Mouse (Mus musculus) forebrain, embryonic 15.5 days (tissue): ENCODE data around the gene Myadm. TPM values are rescaled to one million over a fixed set of nuclear protein-coding genes. Genes with fewer than 3 reads are reported as not detected.

ENCODE experiments used
- ATAC-seq: fragments of 200-750 bp; cut with Nextera tagmentation; replicated peaks from 2 replicates; pipeline ENCODE4 v1.8.0; 2017; ENCODE audit warnings: mild to moderate bottlenecking, moderate TSS enrichment, moderate library complexity
- H3K27ac ChIP-seq: fragments of 300-500 bp; sonication (generic); replicated peaks from 2 replicates; pipeline ENCODE4 v1.5.1; 2015; ENCODE audit warnings: mild to moderate bottlenecking, inconsistent platforms
- H3K27me3 ChIP-seq: fragments of 300-500 bp; sonication (generic); 2 replicates; pipeline ENCODE4 v1.6.1; 2015; ENCODE audit warnings: inconsistent platforms
- H3K36me3 ChIP-seq: fragments of 300-500 bp; sonication (generic); 2 replicates; pipeline ENCODE4 v1.6.1; 2015; ENCODE audit warnings: mild to moderate bottlenecking, inconsistent platforms
- H3K4me1 ChIP-seq: fragments of 300-500 bp; sonication (generic); 2 replicates; pipeline ENCODE4 v1.6.1; 2015; ENCODE audit warnings: inconsistent platforms
- H3K4me2 ChIP-seq: fragments of 300-500 bp; sonication (generic); replicated peaks from 2 replicates; pipeline ENCODE4 v1.6.1; 2015; ENCODE audit warnings: mild to moderate bottlenecking, inconsistent platforms
- H3K4me3 ChIP-seq: fragments of 300-500 bp; sonication (generic); 2 replicates; pipeline ENCODE4 v1.5.1; 2015; ENCODE audit warnings: mild to moderate bottlenecking, inconsistent platforms
- H3K9ac ChIP-seq: fragments of 300-500 bp; sonication (generic); replicated peaks from 2 replicates; pipeline ENCODE4 v1.6.1; 2015; ENCODE audit warnings: mild to moderate bottlenecking, inconsistent platforms
- H3K9me3 ChIP-seq: fragments of 300-500 bp; sonication (generic); 2 replicates; pipeline ENCODE4 v1.6.1; 2016; ENCODE audit warnings: inconsistent platforms
- whole genome bisulfite sequencing: fragments of 180-500 bp; shearing (Covaris S2); methylation state at CpG from one replicate; pipeline ENCODE4 v1.1.7; 2015; ENCODE audit warnings: mixed read lengths; 5-methylcytosine and 5-hydroxymethylcytosine counted together
- polyA plus RNA-seq: library from polyadenylated mRNA; unstranded; fragments of >200 nt; fragmentation: Nextera tagmentation; extraction: Ambion mirVana; gene quantifications from 2 replicates; pipeline ENCODE4 v1.2.1, GENCODE M21; 2015

Gene Myadm
- polyA plus RNA-seq, 1 experiment from 2014 or later: 19.6 TPM

DNA sequence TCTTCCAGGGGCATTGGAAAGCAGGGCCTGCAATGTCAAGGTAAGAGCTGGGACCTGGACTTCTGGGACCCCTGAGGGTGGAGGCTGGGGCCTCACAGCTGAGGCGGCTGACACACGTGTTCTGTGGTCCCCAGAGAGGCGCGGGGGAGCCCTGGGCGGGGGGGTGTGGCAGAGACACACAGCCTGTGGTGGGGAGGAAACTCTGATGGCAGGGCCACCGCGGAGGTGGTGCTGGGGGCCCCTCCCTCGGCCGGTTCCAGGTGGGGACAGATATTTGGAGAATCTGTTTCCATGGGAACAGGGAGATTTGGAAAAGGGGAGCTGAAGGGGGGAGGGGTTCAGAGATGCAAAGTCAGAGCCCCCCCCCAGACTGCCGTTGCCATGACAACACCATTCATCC, 15.4 kb downstream of the Myadm start:
- Histone ChIP-seq H3K4me3 (peak overlapping the region; percentile 47), H3K27ac (no peak overlapping the region), H3K27me3 (peaks cover 3% of the 10 kb centered on the region; the same call in 1 of the 2 replicates), H3K36me3 (no peaks in the 10 kb centered on the region), H3K9ac (peak overlapping the region; percentile 40; the same call in 1 of the 2 replicates), H3K4me1 (peaks cover 44% of the 10 kb centered on the region), H3K9me3 (no peaks in the 10 kb centered on the region), H3K4me2 (peak overlapping the region; percentile 88)
- ATAC-seq: peak; percentile 17
- 5% methylated on average over 10 of the region's 10 CpGs for WGBS

- peaks cover 34% of the 10 kb centered on the region for H3K4me1 ChIP-seq
- H3K4me3 ChIP-seq: no peak overlapping the region
- H3K4me2 ChIP-seq: no peak overlapping the region
- peaks cover 3% of the 10 kb centered on the region; the same call in 1 of the 2 replicates for H3K27me3 ChIP-seq
- no peaks in the 10 kb centered on the region for H3K36me3 ChIP-seq
- 76% methylated on average over 3 of the region's 3 CpGs for WGBS
- ATAC-seq: no peak
- H3K9me3 ChIP-seq: no peaks in the 10 kb centered on the region
- H3K27ac ChIP-seq: no peak overlapping the region
- H3K9ac ChIP-seq: no peak overlapping the region
These were observed 17.5 kb downstream of the Myadm start for GRCm38 (mm10) chr7:3306400-3306799.

DNA sequence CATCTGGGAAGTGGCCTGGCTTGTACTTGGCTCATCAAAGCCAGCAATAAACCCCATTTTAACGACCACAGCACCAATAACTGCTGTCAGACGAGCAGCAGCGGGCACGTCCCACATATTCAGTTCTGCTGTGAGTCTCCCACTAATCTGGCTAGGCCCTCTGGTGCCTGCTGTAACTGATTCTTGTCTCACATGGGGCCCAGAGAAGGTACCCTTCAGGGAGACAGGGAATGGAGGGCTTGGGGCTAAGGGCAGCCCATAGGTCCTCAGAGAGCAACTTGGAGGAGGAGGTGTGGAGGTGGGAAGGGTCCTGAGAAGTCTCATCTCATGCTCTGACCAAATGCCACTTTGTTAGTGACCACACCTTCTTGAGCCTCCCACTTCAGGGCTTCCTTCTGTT, 19.8 kb downstream of the Myadm start:
- Histone ChIP-seq H3K36me3 (no peaks in the 10 kb centered on the region), H3K27me3 (0 out of 2 replicates have a peak, but pooled peaks cover 3% of the 10 kb centered on the region), H3K4me3 (no peak overlapping the region), H3K4me2 (no peak overlapping the region), H3K9ac (no peak overlapping the region), H3K4me1 (peaks cover 13% of the 10 kb centered on the region), H3K27ac (no peak overlapping the region), H3K9me3 (no peaks in the 10 kb centered on the region)
- 56% methylated on average over 4 of the region's 4 CpGs for WGBS
- no peak for ATAC-seq

- Histone ChIP-seq H3K27me3 (no peaks in the 10 kb centered on the region), H3K9ac (no peak overlapping the region), H3K4me1 (no peaks in the 10 kb centered on the region), H3K27ac (no peak overlapping the region), H3K4me3 (no peak overlapping the region), H3K9me3 (no peaks in the 10 kb centered on the region), H3K4me2 (no peak overlapping the region), H3K36me3 (no peaks in the 10 kb centered on the region)
- WGBS: 96% methylated on average over 7 of the region's 7 CpGs
- no peak for ATAC-seq
These were observed 21.4 kb downstream of the Myadm start for GRCm38 (mm10) chr7:3310233-3310632.

- Histone ChIP-seq H3K9me3 (no peaks in the 10 kb centered on the region), H3K4me3 (no peak overlapping the region), H3K36me3 (no peaks in the 10 kb centered on the region), H3K4me1 (no peaks in the 10 kb centered on the region), H3K27ac (no peak overlapping the region), H3K4me2 (no peak overlapping the region), H3K27me3 (no peaks in the 10 kb centered on the region), H3K9ac (no peak overlapping the region)
- peak; percentile 62; the same call in 1 of the 2 replicates for ATAC-seq
- 95% methylated on average over 8 of the region's 8 CpGs for WGBS
These were observed 24.7 kb downstream of the Myadm start for GRCm38 (mm10) chr7:3313571-3313970.

GRCm38 (mm10) chr7:3314121-3314520, 25.2 kb downstream of the Myadm start:
- Histone ChIP-seq H3K4me3 (no peak overlapping the region), H3K9ac (no peak overlapping the region), H3K27ac (no peak overlapping the region), H3K4me2 (no peak overlapping the region), H3K9me3 (no peaks in the 10 kb centered on the region), H3K36me3 (no peaks in the 10 kb centered on the region), H3K4me1 (no peaks in the 10 kb centered on the region), H3K27me3 (no peaks in the 10 kb centered on the region)
- peak; percentile 90 for ATAC-seq
- 61% methylated on average over 5 of the region's 5 CpGs for WGBS

DNA sequence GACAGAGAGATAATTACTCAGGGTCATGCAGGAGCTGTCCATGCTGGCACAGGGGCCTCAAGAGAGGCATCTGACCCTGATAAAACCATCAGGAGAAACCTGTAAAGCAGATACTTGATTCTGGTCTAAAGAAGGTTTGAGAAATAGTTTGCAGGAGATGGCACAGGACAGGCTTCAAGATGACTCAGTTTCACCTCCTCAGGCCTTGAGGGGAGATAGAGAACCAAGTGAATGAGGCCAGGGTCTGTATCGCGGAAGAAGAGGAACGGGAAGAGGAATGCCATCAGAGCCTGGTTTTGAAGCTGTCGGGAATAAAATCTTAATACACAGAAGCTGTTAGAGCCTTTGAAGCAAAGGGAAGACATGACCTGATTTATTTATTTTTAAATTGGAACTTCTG, 28.8 kb downstream of the Myadm start:
- 41% methylated on average over 4 of the region's 4 CpGs for WGBS
- H3K27ac ChIP-seq: no peak overlapping the region

GRCm38 (mm10) chr7:3320856-3321255, 32.0 kb downstream of the Myadm start:
- no peak for ATAC-seq
- Histone ChIP-seq H3K4me3 (no peak overlapping the region), H3K4me1 (no peaks in the 10 kb centered on the region), H3K36me3 (peaks cover 2% of the 10 kb centered on the region; the same call in 1 of the 2 replicates), H3K9me3 (no peaks in the 10 kb centered on the region), H3K27ac (no peak overlapping the region), H3K9ac (no peak overlapping the region), H3K4me2 (no peak overlapping the region), H3K27me3 (no peaks in the 10 kb centered on the region)
- WGBS: 67% methylated on average over 3 of the region's 3 CpGs

More for the DNA sequence above, 28.8 kb downstream of the Myadm start:
- Histone ChIP-seq H3K9ac (no peak overlapping the region), H3K4me3 (no peak overlapping the region), H3K27me3 (no peaks in the 10 kb centered on the region), H3K4me1 (no peaks in the 10 kb centered on the region), H3K9me3 (no peaks in the 10 kb centered on the region), H3K36me3 (no peaks in the 10 kb centered on the region), H3K4me2 (no peak overlapping the region)
- no peak for ATAC-seq

DNA sequence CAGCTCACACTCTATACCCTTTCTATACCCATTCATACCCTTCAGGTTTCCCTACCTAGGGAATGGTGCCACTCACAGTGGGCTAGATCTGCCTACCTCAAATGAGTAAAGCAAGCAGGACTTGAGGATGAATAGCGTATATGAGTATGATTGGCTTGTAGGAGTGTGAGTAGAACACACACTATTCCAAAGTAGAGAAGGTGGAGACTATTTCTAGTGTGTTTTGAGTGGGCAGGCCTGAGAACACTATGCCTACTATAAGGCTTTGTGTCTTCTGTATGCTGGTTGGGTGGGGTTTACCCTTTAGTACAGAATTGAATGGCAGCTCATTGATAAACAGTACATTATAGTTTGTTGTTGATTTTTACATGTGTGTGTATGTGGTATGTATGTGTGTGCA, 34.9 kb downstream of the Myadm start:
- peaks cover 2% of the 10 kb centered on the region; the same call in 1 of the 2 replicates for H3K36me3 ChIP-seq
- ATAC-seq: no peak
- no peaks in the 10 kb centered on the region for H3K9me3 ChIP-seq
- no peaks in the 10 kb centered on the region for H3K4me1 ChIP-seq
- no peak overlapping the region for H3K4me2 ChIP-seq
- H3K4me3 ChIP-seq: no peak overlapping the region
- H3K27ac ChIP-seq: no peak overlapping the region
- WGBS: 96% methylated on average over 1 of the region's 1 CpGs
- H3K27me3 ChIP-seq: no peaks in the 10 kb centered on the region
- no peak overlapping the region for H3K9ac ChIP-seq

GRCm38 (mm10) chr7:3327961-3328360, 39.1 kb downstream of the Myadm start:
- ATAC-seq: no peak
- no peak overlapping the region for H3K9ac ChIP-seq
- H3K36me3 ChIP-seq: peaks cover 2% of the 10 kb centered on the region; the same call in 1 of the 2 replicates
- H3K4me3 ChIP-seq: no peak overlapping the region
- WGBS: 79% methylated on average over 4 of the region's 4 CpGs
- no peak overlapping the region for H3K4me2 ChIP-seq
- H3K27ac ChIP-seq: no peak overlapping the region
- no peaks in the 10 kb centered on the region for H3K9me3 ChIP-seq
- no peaks in the 10 kb centered on the region for H3K27me3 ChIP-seq
- H3K4me1 ChIP-seq: peaks cover 12% of the 10 kb centered on the region

GRCm38 (mm10) chr7:3329776-3330546, 41.1 kb downstream of the Myadm start:
- Histone ChIP-seq H3K4me2 (peak overlapping the region; percentile 9; the same call in 1 of the 2 replicates), H3K36me3 (no peaks in the 10 kb centered on the region), H3K9me3 (no peaks in the 10 kb centered on the region), H3K27ac (no peak overlapping the region), H3K9ac (0 out of 2 replicates have a peak overlapping the region, but pooled peaks have one; percentile 3), H3K4me3 (peak overlapping the region; percentile 1; the same call in 1 of the 2 replicates), H3K27me3 (no peaks in the 10 kb centered on the region), H3K4me1 (peaks cover 25% of the 10 kb centered on the region)
- ATAC-seq: no peak
- 20% methylated on average over 31 of the region's 31 CpGs for WGBS

DNA sequence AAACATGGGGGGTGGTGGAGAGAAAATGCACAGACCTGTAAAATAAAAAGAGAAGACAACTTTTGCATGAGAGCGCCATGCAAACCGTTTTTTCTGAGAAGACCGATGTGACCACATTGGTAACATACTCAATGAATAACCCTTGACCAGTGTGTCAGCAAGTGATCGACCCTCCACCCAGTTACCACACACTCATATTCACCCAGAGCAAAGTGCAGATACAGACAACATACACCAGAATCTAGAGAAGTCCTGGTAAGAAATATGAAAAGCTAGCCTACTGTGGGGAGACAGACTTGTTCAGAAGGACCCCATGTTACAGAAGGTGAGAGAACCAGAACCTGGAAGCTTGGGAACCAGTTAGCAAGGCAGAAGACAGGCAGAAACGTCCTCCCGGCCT, 42.3 kb downstream of the Myadm start:
- WGBS: 54% methylated on average over 6 of the region's 6 CpGs
- H3K4me1 ChIP-seq: peaks cover 25% of the 10 kb centered on the region
- peak overlapping the region; percentile 85 for H3K4me3 ChIP-seq
- ATAC-seq: peak; percentile 17
- peak overlapping the region; percentile 84 for H3K4me2 ChIP-seq
- no peaks in the 10 kb centered on the region for H3K9me3 ChIP-seq
- H3K9ac ChIP-seq: peak overlapping the region; percentile 78; the same call in 1 of the 2 replicates
- H3K27ac ChIP-seq: peak overlapping the region; percentile 90; the same call in 1 of the 2 replicates
- H3K27me3 ChIP-seq: no peaks in the 10 kb centered on the region
- no peaks in the 10 kb centered on the region for H3K36me3 ChIP-seq
